Mouse (Mus musculus) megakaryocyte, adult 5-6 weeks (primary cell): Measurements from ENCODE around the gene Chst10. TPM values are rescaled to one million over a fixed set of nuclear protein-coding genes. Genes with fewer than 3 reads are reported as not detected.

Source experiments
- ATAC-seq: 2 replicates; pipeline ENCODE4 v1.8.0; 2016; ENCODE audit warnings: mild to moderate bottlenecking, inconsistent platforms; ENCODE audit not compliant: poor library complexity, severe bottlenecking
- total RNA-seq, 2 experiments: library from RNA; stranded (forward) in 1 of 2; stranded (reverse) in 1 of 2; fragments of 153-499, 151-499 nt in 1 of 2; fragments of 221-1000, 200-1000 nt in 1 of 2; gene quantifications; 2 replicates each; pipeline versions ENCODE4 v1.2.3 to v1.2.4; 2015 to 2017

Gene Chst10
- total RNA-seq, 2 experiments from 2014 or later: 0.26 to 0.54 TPM

GRCm38 (mm10) chr1:38869398-38870195, 28.4 kb downstream of the Chst10 start:
- ATAC-seq: no peak

DNA sequence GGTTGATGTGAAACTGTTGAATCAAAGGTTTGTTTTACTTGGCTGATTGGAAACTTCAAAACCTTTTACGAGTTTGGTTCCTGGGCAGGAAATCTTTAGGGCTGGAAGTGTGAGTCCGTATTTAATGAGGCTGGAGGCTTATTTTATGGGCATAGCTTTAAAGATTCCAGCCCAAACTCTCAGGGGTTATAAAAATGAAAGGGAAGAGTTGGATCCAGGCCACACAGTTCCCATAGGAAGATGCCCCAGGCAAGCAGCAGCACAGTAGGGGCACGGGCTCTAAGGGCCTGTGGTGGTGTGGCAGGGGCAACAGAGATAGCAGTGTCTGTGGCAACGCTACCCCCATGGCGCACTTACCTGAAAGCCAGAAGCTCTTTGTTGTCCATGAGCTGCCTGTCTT, 31.7 kb downstream of the Chst10 start:
- ATAC-seq: no peak

DNA sequence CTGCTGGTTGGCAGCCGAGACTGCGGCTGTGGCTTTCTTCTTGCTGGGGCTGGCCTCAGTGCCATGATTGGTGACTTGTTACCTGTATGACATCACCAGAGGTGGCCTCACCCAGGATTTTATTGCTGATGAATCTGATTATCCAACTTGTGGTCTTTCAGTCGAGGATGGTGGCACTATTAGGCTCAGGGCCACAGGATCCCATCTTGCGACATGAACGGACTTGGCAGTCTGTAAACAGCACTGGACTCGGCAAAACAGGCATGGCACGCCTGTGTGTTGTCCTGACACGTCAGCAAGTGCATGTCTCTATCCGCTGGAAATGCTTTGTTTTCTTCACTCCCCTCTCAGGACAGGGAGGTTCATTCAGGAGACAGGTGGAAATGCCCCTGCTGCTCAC, 33.6 kb downstream of the Chst10 start:
- no peak for ATAC-seq

GRCm38 (mm10) chr1:38862213-38862612, 35.7 kb downstream of the Chst10 start:
- no peak for ATAC-seq

- no peak for ATAC-seq
These were observed 37.0 kb downstream of the Chst10 start for GRCm38 (mm10) chr1:38860867-38861524.

DNA sequence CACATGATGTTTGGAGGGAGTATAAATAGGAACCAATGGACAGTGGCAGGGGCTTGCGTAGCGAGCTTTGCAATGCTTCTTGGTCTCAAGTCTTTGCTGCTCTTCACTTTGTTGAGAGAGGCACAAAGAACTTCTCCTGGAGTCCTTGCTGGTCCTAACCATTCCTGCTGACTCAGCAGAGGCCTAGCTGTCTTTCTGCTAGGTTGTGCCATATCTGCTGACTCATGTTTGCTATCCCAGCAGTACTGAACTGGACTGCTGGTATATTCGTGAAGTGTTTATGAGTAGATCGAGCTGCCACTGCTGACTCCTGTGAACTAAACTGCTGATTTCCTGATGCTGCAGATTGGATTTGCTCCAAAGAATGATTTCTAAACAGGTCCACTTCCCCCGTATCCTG, 37.8 kb downstream of the Chst10 start:
- ATAC-seq: no peak

DNA sequence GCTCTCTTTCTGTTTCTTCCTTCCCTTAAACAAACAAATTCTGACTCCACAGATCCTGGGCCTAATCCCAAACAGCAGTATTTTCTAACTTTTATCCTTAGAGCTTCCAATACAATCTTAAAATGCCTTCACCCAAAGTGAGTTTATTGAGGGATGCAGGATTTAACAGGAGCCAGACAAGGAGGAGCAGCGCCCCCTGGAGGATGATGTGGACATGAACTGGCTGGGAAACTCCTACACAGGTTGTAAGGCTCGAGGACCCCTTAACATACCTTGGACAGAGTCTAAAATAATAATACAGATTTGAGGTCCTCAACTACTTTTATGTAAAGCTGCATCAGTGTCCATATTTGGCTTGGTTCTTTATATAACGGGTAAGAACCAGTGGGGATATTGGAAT, 41.8 kb downstream of the Chst10 start:
- no peak for ATAC-seq

DNA sequence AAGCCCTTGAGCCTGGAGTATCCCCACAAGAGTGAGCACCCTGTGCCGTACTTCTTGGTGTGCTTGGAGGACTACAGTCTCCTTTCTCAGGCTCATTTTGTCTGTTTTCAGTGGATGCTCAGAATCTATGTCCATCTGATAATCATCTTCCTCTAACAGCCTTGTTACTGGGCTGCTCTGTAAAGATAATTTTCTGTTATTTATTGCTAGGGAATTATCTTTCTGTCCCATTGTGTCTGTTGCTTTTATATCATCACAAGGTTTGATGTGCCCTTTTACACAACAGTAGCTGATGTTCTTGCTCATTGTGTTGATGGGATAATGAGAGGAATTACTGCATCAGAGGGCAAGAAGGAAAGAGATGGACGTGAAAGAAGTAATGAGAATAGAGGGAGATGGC, 45.7 kb downstream of the Chst10 start:
- ATAC-seq: no peak

GRCm38 (mm10) chr1:38850650-38851049, 47.3 kb downstream of the Chst10 start:
- no peak for ATAC-seq

GRCm38 (mm10) chr1:38848451-38849289, 49.3 kb downstream of the Chst10 start:
- no peak for ATAC-seq

- ATAC-seq: no peak
These were observed 50.0 kb downstream of the Chst10 start for GRCm38 (mm10) chr1:38847975-38848374.

GRCm38 (mm10) chr1:38843275-38843674, 54.7 kb downstream of the Chst10 start:
- ATAC-seq: no peak

DNA sequence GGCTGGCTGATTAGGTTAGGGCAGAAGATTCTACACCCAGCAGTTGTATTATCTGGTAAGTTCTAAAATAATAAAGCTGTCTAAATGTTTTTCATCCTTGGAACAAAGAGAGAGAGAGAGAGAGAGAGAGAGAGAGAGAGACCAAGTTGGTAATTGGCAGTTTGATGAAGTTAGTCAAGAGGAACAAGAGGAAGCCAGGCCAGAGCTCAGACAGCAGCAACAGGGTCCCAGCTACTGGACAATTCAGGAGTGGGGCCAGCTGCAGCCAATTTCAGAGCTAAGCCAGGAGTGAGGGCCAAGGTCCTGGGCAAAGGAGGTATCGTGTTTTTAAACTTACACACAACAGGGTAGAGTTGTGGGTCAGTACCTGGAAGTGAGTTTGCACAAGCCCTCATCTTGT, 55.1 kb downstream of the Chst10 start:
- no peak for ATAC-seq

GRCm38 (mm10) chr1:38839944-38840343, 58.0 kb downstream of the Chst10 start:
- ATAC-seq: no peak

GRCm38 (mm10) chr1:38836477-38836872, 61.5 kb downstream of the Chst10 start, which contains the start of gene Lonrf2:
Gene Lonrf2, minus strand, starts transcription at chr1:38836711.
- no peak for ATAC-seq

- ATAC-seq: no peak
These were observed 62.1 kb downstream of the Chst10 start for GRCm38 (mm10) chr1:38835568-38836476.

DNA sequence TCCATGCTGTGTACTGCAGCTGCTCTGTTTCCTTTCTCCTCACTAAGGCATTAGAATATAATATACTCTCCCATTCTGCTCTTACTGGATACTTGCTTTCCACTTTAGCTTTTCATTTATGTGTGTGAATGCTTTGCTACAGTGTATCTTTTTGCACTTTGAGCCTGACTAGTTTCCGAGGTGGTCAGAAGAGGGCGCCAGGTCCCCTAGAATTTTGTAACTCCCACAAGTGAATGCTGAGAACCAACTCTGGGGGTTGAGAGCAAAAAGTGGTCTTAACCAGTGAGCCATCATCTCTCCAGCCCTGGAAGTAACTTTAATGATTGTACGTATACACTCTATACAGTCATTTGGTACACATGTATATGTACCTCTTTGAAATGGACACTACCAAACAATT, 63.1 kb downstream of the Chst10 start:
- ATAC-seq: no peak

- no peak for ATAC-seq
These were observed 73.0 kb downstream of the Chst10 start for GRCm38 (mm10) chr1:38824926-38825325.

- no peak for ATAC-seq
These were observed 74.1 kb downstream of the Chst10 start for GRCm38 (mm10) chr1:38823851-38824250.

DNA sequence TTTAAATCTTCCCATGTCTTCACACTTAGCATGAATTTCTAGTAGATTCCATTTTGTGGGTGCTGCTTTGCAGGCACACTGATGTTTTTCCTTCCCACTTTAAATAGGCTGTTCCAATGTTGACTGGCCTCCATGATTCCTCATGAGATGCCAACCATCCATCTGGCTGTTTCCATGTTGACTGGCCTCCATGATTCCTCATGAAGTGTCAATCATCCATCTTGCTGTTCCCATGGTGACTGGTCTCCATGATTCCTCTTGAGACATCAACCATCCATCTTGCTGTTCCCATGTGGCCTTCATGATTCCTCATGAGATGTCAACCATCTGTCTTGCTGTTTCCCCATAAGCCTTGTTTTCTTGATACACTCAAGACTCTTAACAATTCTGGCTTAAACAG, 78.3 kb downstream of the Chst10 start:
- no peak for ATAC-seq
